ENCODE assay signal across 8 mouse cellular contexts in the genomic region with DNA sequence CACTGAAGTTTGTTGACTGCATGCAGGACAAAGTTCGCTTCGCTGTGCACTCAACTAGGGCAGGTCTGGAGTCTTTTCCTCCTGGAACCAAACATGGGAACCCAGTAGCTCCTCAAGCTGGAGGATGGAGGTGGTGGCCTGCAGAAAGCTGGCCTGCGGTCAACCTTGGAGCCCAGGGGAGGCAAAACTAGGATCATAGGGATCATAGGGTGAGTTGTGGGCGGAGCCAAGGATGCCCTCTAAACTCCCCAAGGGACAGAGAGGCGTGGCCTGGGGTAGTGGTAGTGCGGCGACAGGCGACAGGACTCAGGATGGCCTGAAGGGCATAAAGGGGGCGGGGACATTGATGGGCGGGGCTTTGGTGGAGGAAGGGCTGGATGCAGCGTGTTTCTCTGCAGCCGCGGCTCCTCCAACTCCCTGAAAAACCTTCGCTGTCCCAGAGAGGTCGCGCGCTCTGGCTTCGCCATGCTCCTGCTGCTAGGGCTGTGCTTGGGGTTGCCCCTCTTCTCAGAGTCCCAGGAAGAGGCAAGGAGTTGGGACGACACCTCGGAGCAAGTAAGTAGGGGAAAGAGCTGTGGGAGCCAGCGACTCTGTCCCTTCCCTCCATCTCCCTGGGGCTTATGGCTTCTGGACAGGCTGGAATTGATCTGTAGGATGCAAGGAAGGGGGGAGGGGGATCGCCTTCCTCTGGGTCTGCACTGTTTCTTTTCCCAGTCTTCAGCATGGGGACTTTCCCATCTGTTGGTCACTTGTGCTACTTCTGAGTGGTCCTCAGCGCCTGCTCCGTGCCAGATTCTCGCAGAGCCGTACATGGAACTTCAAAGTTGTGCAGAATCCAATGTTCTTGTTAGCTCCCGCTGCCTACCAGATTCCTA. TPM values are rescaled to one million over a fixed set of nuclear protein-coding genes. Genes with fewer than 3 reads are reported as not detected.
DNase-seq lines count a peak whose midpoint lies in the region; ATAC-seq and TF ChIP-seq lines count a peak whose summit lies in the region.

TSS of gene Itih5 (plus strand) at position 371 of the 875 bp plus-strand sequence.

- H3K27me3 ChIP-seq in forebrain, embryonic 12.5 days, result no peaks in the 10 kb centered on the region
- no peaks in the 10 kb centered on the region for H3K27me3 ChIP-seq in small intestine, adult 2 months (ENCODE audit: control insufficient read depth, insufficient read depth, low read length)

- H3K4me2 ChIP-seq in forebrain, embryonic 12.5 days, result peak within 1 kb of the TSS; percentile 86

- peak within 1 kb of the TSS; percentile 46 for H3K4me3 ChIP-seq in forebrain, embryonic 12.5 days (replicated peaks)
- H3K4me3 ChIP-seq in small intestine, adult 2 months (ENCODE audit: low read depth, low read length), result peak within 1 kb of the TSS; percentile 81

- peak; percentile 46 for DNase-seq in adrenal gland, adult 8-10 months
- no peak for DNase-seq in layer of hippocampus, postnatal 14 days (ENCODE audit: low spot score in 2 of 2)
- DNase-seq in lung, postnatal 25 days (ENCODE audit: low spot score), result peak; percentile 34
- DNase-seq in cerebellum, postnatal 36 days, result no peak

- H3K36me3 ChIP-seq in forebrain, embryonic 12.5 days (replicated peaks), result no peaks in the 10 kb centered on the region
- no peaks in the 10 kb centered on the region for H3K36me3 ChIP-seq in small intestine, adult 2 months (ENCODE audit: control insufficient read depth, insufficient read depth, low read length)

- WGBS in forebrain, embryonic 12.5 days, result 7% methylated on average over 27 of the region's 27 CpGs
- WGBS in small intestine, adult 2 months, result 3% methylated on average over 27 of the region's 27 CpGs

- no peak within 1 kb of the TSS for H3K27ac ChIP-seq in forebrain, embryonic 12.5 days
- peak within 1 kb of the TSS; percentile 59 for H3K27ac ChIP-seq in small intestine, adult 2 months (ENCODE audit: insufficient read depth, low read depth, low read length)

- peak; percentile 36; the same call in 1 of the 2 replicates for TF ChIP-seq POLR2A in small intestine, adult 2 months (IDR thresholded peaks at IDR 0.05; ENCODE audit: low read depth, low read length)

- peak within 1 kb of the TSS; percentile 54 for H3K9ac ChIP-seq in forebrain, embryonic 12.5 days

- H3K9me3 ChIP-seq in forebrain, embryonic 12.5 days, result no peaks in the 10 kb centered on the region

- H3K4me1 ChIP-seq in forebrain, embryonic 12.5 days, result peaks cover 14% of the 10 kb centered on the region
- H3K4me1 ChIP-seq in small intestine, adult 2 months (ENCODE audit: control insufficient read depth, insufficient read depth, insufficient read length, low read length), result peaks cover 25% of the 10 kb centered on the region

- ATAC-seq in CD4-positive, CD25-positive, alpha-beta regulatory T cell, adult 4 months, result peak; percentile 60
- peak; percentile 87 for ATAC-seq in forebrain, embryonic 12.5 days (ENCODE audit: low FRiP score)
- ATAC-seq in hematopoietic stem cell, adult 5-6 weeks (replicated peaks in 1 of 2; ENCODE audit: insufficient read depth in 1 of 2, low FRiP score in 2 of 2, low TSS enrichment in 1 of 2, low read depth in 1 of 2, poor library complexity in 2 of 2, severe bottlenecking in 2 of 2), result peak; percentile 83 to 90

- TF ChIP-seq CTCF in small intestine, adult 2 months (IDR thresholded peaks at IDR 0.05; ENCODE audit: extremely low read depth, insufficient read length, insufficient replicate concordance, low read depth, low read length), result no peak

RNA-seq across cellular contexts. Expression of gene Itih5, which starts in this region (rescaled TPM):
- 10 to 100 TPM; 12.7 to 16.9 TPM for polyA plus RNA-seq in CD4-positive, CD25-positive, alpha-beta regulatory T cell, adult 4 months (2017; shearing (Covaris generic))
- total RNA-seq in adrenal gland, adult 8-10 months (2022), result 10 to 100 TPM; 25.9 to 65.0 (median 44.1) TPM
- 2.6 and 3.4 TPM in 2 replicates for polyA plus RNA-seq in forebrain, embryonic 12.5 days (2016; fragmentation: Nextera tagmentation; extraction: Ambion mirVana)
- 42.0 and 58.3 TPM in 2 replicates for total RNA-seq in hematopoietic stem cell, adult 5-6 weeks (2017)
- 10 to 100 TPM; 17.9 to 21.0 TPM for total RNA-seq in layer of hippocampus, postnatal 14 days (2021)
- polyA plus RNA-seq in small intestine, adult 2 months (2012; rRNA removed), result 2.4 and 4.7 TPM in 2 replicates

Comparison
In these comparisons a context has a peak if more than half of its experiments do, and no peak if none do; other contexts are left out.
1. DNase-seq: peak in adrenal gland, adult 8-10 months (single experiment) and lung, postnatal 25 days (single experiment); none in layer of hippocampus, postnatal 14 days (0 of 2) and cerebellum, postnatal 36 days (0 of 2).
2. Peak in every context shown above with its lines, with median percentiles within 50 percentile points of each other: ATAC-seq.